Mouse (Mus musculus) liver, embryonic 14.5 days (tissue): ENCODE data around the gene Scrt2. TPM values are rescaled to one million over a fixed set of nuclear protein-coding genes. Genes with fewer than 3 reads are reported as not detected.

ENCODE experiments used
- ATAC-seq: fragments of 200-750 bp; cut with Nextera tagmentation; 2 replicates; pipeline ENCODE4 v1.8.0; 2017; ENCODE audit warnings: moderate number of reproducible peaks, mild to moderate bottlenecking, moderate library complexity; ENCODE audit not compliant: insufficient read depth
- DNase-seq, 3 experiments: peaks; one replicate each; pipeline ENCODE4 v3.0.0-alpha.2; 2012 to 2013; ENCODE audit warnings: low read depth in 3 of 3, low spot score in 3 of 3
- H3K27ac ChIP-seq: fragments of 300-500 bp; sonication (generic); 2 replicates; pipeline ENCODE4 v1.5.1; 2014; ENCODE audit warnings: moderate library complexity, mild to moderate bottlenecking, control low read depth, inconsistent platforms
- H3K27me3 ChIP-seq: fragments of 300-500 bp; sonication (generic); 2 replicates; pipeline ENCODE4 v1.6.1; 2014; ENCODE audit warnings: mild to moderate bottlenecking, low read length, moderate library complexity; ENCODE audit not compliant: control insufficient read depth, insufficient read depth
- H3K36me3 ChIP-seq: fragments of 300-500 bp; sonication (generic); replicated peaks from 2 replicates; pipeline ENCODE4 v1.6.1; 2014; ENCODE audit warnings: low read depth; ENCODE audit not compliant: control insufficient read depth, insufficient read depth
- H3K4me1 ChIP-seq, 2 experiments: fragments of 200-500 bp in 1 of 2; fragments of 300-500 bp in 1 of 2; sonication (generic) in 1 of 2; replicated peaks; 2 replicates each; pipeline ENCODE4 v1.6.1; 2012 to 2014; ENCODE audit warnings: antibody characterized with exemption in 1 of 2, inconsistent platforms in 1 of 2, low read length in 1 of 2; ENCODE audit not compliant: control insufficient read depth in 2 of 2, insufficient read depth in 2 of 2
- H3K4me2 ChIP-seq: fragments of 300-500 bp; sonication (generic); 2 replicates; pipeline ENCODE4 v1.6.1; 2014; ENCODE audit warnings: low read depth, mild to moderate bottlenecking, control low read depth, moderate library complexity
- H3K4me3 ChIP-seq, 2 experiments: fragments of 200-500 bp in 1 of 2; fragments of 300-500 bp in 1 of 2; sonication (generic) in 1 of 2; 2 replicates each; pipeline ENCODE4 v1.5.1; 2012 to 2014; ENCODE audit warnings: low read depth in 2 of 2, low read length in 2 of 2, mild to moderate bottlenecking in 2 of 2, control low read depth in 1 of 2, inconsistent platforms in 1 of 2, moderate library complexity in 1 of 2; ENCODE audit not compliant: insufficient read depth in 1 of 2
- H3K9ac ChIP-seq: fragments of 300-500 bp; sonication (generic); replicated peaks from 2 replicates; pipeline ENCODE4 v1.6.1; 2014; ENCODE audit warnings: mild to moderate bottlenecking, control low read depth, moderate library complexity
- H3K9me3 ChIP-seq: fragments of 300-500 bp; sonication (generic); 2 replicates; pipeline ENCODE4 v1.6.1; 2016; ENCODE audit warnings: low read length, mixed read lengths; ENCODE audit not compliant: control insufficient read depth
- CTCF ChIP-seq: IDR thresholded peaks from 2 replicates; pipeline ENCODE4 v1.5.1; 2016; ENCODE audit warnings: antibody characterized with exemption, low read depth, control low read depth
- EP300 ChIP-seq: IDR thresholded peaks from 2 replicates; pipeline ENCODE4 v1.6.1; 2016; ENCODE audit warnings: antibody characterized with exemption, low read depth
- WGBS: fragments of 180-500 bp; shearing (Covaris S2); extraction: QIAGEN DNeasy Blood & Tissue Kit; methylation state at CpG from one replicate; pipeline ENCODE4 v1.1.7; 2014; ENCODE audit not compliant: insufficient replicate concordance; 5-methylcytosine and 5-hydroxymethylcytosine counted together
- polyA plus RNA-seq, 2 experiments: library from polyadenylated mRNA; depleted of rRNA in 1 of 2; stranded (reverse) in 1 of 2; unstranded in 1 of 2; fragments of >200 nt; fragmentation: Nextera tagmentation in 1 of 2; extraction: Ambion mirVana in 1 of 2; gene quantifications; 2 replicates each; pipeline versions ENCODE4 v1.2.1 to v1.2.3; 2012 to 2014

Scrt2 gene
- polyA plus RNA-seq, 2 experiments: 0.01 TPM; not detected in 1

DNA sequence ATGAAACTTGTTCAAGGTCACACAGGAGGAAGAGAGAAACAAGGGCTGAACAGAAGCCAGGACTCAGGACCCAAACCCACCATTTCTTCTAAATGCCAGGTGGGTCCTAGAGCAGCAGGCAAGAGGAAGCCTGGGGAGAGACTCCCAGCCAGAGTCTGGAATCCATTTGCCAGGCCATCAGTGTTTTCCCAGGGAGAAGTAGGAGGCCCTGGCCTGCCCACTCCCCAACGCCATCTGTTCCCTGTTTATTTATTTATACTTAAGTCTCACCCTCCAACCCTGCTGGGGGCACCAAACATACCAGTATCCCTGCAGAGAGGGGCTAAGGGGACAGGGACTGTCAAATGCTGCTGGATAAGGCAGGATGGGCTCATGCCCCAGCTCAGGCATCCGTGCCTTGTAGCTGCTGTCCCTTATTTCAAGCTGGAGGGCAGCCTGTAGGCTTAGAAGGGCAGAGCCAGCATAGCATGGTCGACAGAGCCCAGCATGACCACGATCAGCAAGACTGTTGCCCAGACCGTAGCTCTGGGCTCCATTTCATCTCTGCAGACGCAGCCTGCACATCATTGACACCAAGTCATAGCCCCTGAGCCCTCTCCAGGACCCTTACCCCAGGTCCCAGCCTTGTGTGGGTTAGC, 38.0 kb downstream of the Scrt2 start:
- peaks cover 22 to 46% of the 10 kb centered on the region in 2 experiments for H3K4me1 ChIP-seq
- no peak for ATAC-seq
- no peaks in the 10 kb centered on the region for H3K36me3 ChIP-seq
- no peak overlapping the region for H3K4me3 ChIP-seq
- TF ChIP-seq EP300 (no peak), CTCF (no peak)
- no peaks in the 10 kb centered on the region for H3K9me3 ChIP-seq
- H3K9ac ChIP-seq: no peak overlapping the region
- H3K27ac ChIP-seq: no peak overlapping the region
- WGBS: 57% methylated on average over 6 of the region's 6 CpGs
- DNase-seq: no peak
- no peak overlapping the region for H3K4me2 ChIP-seq
- H3K27me3 ChIP-seq: no peaks in the 10 kb centered on the region; the same call in 1 of the 2 replicates

DNA sequence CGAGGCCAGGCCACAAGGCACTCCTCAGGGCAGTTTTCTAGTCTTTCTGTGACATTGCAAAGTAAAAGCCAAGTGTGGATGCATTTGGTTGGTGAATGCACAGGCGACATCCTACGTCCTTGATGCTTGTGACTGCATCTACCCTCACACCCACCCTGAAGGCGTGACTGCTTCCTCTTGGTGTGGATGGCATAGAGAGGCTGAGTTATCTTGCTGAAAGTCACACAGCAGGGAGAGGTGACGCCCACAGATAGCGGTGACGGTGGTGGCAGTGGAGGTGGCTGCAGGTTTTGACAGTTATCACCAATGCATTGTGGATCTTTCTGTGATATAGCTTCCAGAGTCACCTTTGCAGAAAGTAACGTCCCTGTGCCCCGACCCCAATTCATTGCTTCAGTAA, 41.6 kb downstream of the Scrt2 start:
- 9% methylated on average over 9 of the region's 9 CpGs for WGBS
- ATAC-seq: peak; percentile 100

DNA sequence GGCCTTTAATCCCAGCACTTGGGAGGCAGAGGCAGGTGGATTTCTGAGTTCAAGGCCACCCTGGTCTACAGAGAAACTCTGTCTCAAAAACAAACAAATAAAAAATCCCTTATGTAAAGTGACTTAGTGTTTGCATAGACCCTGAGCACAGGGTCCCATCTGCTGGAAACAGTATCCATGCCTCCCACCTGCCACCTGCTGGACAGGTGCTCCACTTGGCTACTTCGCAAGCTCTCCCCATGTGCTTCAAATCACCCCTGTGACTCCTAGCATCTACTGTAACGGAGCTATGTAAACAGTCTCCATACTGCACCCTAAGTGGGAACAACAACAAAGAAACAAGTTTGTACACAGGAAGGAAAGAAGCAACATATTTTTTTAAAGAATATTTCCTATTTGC, 47.3 kb downstream of the Scrt2 start:
- H3K27ac ChIP-seq: no peak overlapping the region
- H3K27me3 ChIP-seq: no peaks in the 10 kb centered on the region
- H3K4me2 ChIP-seq: no peak overlapping the region
- no peak for TF ChIP-seq EP300
- TF ChIP-seq CTCF: 0 out of 2 replicates have a peak, but pooled peaks have one; percentile 25
- WGBS: 67% methylated on average over 2 of the region's 2 CpGs
- DNase-seq: no peak
- no peak overlapping the region for H3K9ac ChIP-seq
- no peaks in the 10 kb centered on the region for H3K36me3 ChIP-seq
- H3K9me3 ChIP-seq: no peaks in the 10 kb centered on the region
- peaks cover under 1 to 21% of the 10 kb centered on the region in 2 experiments; a peak in 3 of 4 replicates for H3K4me1 ChIP-seq
- no peak overlapping the region for H3K4me3 ChIP-seq
- no peak for ATAC-seq

More for the DNA sequence above, 41.6 kb downstream of the Scrt2 start:
- Histone ChIP-seq H3K36me3 (no peaks in the 10 kb centered on the region), H3K27me3 (no peaks in the 10 kb centered on the region), H3K4me1 (peaks cover 14 to 43% of the 10 kb centered on the region in 2 experiments), H3K9me3 (no peaks in the 10 kb centered on the region), H3K27ac (peak overlapping the region; percentile 53), H3K9ac (no peak overlapping the region), H3K4me3 (no peak overlapping the region), H3K4me2 (peak overlapping the region; percentile 57)
- TF ChIP-seq CTCF (no peak), EP300 (peak; percentile 90)
- peak; percentile 68 to 75 (median 73) for DNase-seq

DNA sequence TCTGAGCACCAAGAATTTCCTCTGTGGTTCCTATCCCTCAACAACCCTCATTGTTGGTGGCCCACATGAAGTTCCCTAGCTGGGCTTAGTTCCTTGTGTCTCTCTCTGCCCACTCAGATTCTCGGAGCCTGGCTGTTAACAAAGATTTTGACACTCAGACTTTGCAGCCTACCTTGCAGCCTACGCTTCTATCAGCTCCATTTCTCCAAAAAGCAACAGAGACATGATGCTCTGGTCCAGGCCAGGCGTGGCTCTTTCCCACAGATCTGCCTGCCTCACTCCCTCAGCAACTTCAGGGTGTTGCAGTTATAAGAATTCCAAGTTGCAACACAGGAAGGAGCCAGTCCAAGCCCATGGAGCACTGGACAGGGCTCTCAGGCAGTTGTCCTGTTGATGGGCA, 48.4 kb downstream of the Scrt2 start:
- WGBS: 47% methylated on average over 3 of the region's 3 CpGs
- TF ChIP-seq CTCF: no peak
- no peak for TF ChIP-seq EP300
- no peak overlapping the region for H3K4me2 ChIP-seq
- no peak overlapping the region for H3K9ac ChIP-seq
- H3K27ac ChIP-seq: no peak overlapping the region
- H3K27me3 ChIP-seq: no peaks in the 10 kb centered on the region
- peaks cover 0 to 11% of the 10 kb centered on the region in 2 experiments; a peak in 2 of 4 replicates for H3K4me1 ChIP-seq
- no peak overlapping the region for H3K4me3 ChIP-seq
- no peaks in the 10 kb centered on the region for H3K36me3 ChIP-seq
- ATAC-seq (no peak), DNase-seq (no peak)
- no peaks in the 10 kb centered on the region for H3K9me3 ChIP-seq

DNA sequence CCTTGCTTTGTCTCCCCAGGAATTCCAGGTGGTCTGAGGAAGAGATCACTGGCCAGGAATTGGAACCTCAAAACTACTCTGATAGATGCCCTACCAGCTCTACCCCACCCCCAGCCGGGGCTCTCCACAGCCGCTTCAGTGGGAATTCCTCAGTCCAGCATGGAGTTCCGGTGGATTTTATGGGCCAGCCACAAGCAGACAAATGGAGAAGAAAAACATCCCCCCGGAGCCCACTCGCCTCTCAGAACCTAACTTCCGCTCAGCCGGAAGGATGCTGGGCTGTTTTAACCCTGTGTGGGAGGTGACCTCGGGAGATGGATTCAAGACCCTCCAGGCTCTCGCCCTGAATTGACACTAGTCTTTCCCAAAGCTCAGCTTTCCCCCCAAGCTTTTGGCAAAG, 50.7 kb downstream of the Scrt2 start:
- WGBS: 48% methylated on average over 9 of the region's 9 CpGs
- TF ChIP-seq EP300: no peak
- no peak for TF ChIP-seq CTCF
- no peaks in the 10 kb centered on the region for H3K27me3 ChIP-seq
- DNase-seq (no peak), ATAC-seq (no peak)
- no peaks in the 10 kb centered on the region for H3K36me3 ChIP-seq
- H3K9me3 ChIP-seq: no peaks in the 10 kb centered on the region
- no peak overlapping the region for H3K27ac ChIP-seq
- peaks cover 0 to 3% of the 10 kb centered on the region in 2 experiments; a peak in 1 of 4 replicates for H3K4me1 ChIP-seq
- H3K9ac ChIP-seq: no peak overlapping the region
- H3K4me3 ChIP-seq: no peak overlapping the region
- H3K4me2 ChIP-seq: no peak overlapping the region
